Mouse (Mus musculus): ENCODE data around the gene Gm28038. TPM values are rescaled to one million over a fixed set of nuclear protein-coding genes. Genes with fewer than 3 reads are reported as not detected.
A peak's percentile ranks its signal among the peaks of the same experiment; 100 is the strongest.

Gm28038 gene
- total RNA-seq (2021), result not detected
- long read RNA-seq, experiment 1, result 0 reads
- long read RNA-seq, experiment 2, result 0 reads

GRCm38 (mm10) chr2:30280743-30281142 is at the start of gene Gm28038:
Gene Gm28038, plus strand, starts transcription at chr2:30281043.
- no peak for DNase-seq

DNA sequence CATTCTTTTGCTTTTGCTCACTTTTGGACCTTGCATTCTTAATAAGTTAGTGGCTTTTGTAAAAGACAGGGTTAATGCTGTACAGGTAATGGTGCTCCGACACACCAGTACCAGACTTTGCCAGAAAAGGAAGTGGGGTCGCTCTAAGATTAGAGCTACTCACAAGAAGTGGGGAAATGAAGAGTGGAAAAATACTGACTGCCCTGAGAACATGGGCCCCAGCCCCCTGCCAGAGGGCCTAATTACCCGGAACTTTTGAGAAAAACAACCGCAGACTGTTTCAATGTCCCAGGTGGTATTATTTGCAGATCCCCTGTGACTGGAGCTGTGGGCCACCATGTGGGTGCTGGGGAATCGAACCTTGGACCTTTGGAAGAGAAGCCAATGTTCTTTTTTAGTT is 45.2 kb upstream of the Gm28038 start:
- DNase-seq, result no peak

DNA sequence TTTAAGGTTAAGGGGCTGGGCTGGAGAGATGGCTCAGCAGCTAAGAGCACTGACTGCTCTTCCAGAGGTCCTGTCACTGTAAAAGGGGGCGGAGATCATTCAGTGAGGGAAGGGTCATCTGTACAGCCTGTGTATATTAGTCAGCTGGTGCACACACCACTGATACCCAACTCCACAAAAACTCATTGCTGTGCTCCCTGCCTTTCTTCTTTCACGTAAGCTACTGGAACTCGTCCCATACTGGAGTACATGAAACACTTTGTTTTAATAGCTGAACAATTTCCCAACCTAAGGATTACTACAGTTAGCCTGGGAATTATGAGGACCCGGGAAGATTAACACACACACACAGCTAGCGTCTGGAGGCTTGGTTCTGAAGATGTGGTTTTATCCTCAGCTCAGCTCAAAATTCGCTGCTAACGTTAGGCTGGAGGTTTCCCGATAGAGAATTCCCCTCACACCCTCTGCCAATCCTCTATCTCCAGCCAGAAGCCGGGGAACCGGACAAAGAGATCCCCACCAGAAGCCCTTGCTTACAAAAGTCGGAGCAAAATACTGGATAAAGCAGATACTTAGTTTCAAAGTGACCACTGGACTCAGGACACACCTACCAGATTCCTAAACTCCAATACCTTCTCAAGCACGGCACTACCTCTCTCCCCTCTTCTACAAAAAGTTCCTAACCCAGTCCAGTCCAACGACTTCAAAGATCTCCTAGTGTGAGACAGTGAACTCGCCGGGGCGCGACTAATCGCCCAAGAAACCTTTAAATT is 44.2 kb upstream of the Gm28038 start:
- DNase-seq, result no peak

DNA sequence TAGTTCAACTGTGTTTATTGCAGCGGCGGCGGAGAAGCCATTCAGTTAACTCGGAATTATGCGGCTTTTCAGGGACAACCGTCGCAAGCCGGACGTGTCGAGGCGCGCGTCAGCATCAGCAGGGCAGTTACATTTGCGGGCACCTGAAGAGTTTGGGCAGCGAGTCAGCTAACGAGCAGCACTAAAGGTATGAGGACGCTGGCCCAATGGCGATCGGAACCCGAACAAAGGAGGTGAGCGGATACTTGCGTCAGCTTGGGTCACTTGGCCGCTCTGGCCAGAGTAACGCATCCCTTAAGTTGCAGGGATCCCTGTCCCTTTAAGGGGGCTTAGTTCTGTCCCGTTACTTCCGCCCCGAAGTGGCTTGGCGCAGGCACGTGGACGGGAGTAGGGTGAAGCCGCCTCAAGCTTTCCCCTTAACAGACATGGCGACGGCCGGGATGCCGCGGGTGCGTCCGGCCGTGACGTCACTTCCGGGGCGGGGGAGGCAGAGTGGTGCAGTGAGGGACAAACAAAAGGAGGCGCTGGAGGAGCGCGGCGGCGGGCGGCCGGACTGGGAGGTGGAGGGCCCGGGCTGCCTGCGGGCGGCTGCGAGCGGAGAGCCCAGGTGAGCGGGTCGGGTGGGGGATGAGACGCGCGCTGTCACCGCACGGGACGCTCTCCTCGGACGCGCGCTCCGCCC is 43.5 kb upstream of the Gm28038 start, which contains the start of gene Lrrc8a:
Gene Lrrc8a, plus strand, starts transcription at position 517 of the 682 bp plus-strand sequence.
- peak; percentile 100 for DNase-seq

- DNase-seq, result peak; percentile 78
Measured at GRCm38 (mm10) chr2:30237881-30238280, 43.0 kb upstream of the Gm28038 start.

- DNase-seq, result no peak
Measured at GRCm38 (mm10) chr2:30238906-30239465, 41.9 kb upstream of the Gm28038 start.

- DNase-seq, result no peak
Measured at GRCm38 (mm10) chr2:30239777-30240176, 41.1 kb upstream of the Gm28038 start.

DNA sequence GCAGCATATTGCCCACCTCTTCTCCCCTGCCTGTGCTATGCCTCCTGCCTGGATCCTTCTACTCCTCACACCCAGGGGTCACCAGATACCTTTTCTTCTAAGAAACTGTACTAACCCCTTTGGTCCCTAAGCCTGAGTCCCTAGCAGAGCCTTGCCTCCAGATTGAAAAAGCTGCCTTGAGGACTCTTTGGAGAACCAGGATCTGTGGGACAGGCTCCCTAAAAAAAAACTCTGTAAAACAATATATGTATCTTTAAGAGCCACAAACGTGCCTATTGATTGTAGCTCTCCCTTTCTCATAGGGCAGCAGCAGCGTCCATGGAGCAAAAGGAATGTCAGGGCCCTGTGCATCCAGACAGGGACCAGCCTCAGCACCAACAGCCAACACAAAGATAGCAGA is 40.6 kb upstream of the Gm28038 start, which contains the start of gene Gm28035:
Gene Gm28035, plus strand, starts transcription at position 301 of the 400 bp plus-strand sequence.
- no peak for DNase-seq

DNA sequence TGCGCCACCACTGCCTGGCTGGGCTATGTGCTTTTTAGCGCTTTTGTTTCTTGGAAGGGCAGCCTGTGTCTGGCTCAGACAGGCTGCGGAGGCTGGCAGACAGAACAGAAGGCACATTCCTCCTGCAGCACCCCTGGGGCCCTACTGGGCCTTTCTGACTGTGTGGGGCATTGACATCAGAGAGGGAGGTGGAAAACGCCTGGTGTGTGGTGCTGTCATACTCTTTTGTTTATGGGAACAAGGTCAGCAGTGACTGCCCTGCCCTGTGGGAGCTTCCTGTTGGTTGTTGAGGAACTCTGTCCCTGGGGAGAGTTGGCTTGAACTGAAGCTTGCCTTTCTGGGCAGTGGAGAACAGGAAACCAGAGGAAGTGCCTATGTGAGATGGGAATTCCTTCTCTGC is 38.3 kb upstream of the Gm28038 start:
- no peak for DNase-seq

- no peak for DNase-seq
Measured at GRCm38 (mm10) chr2:30243391-30243790, 37.5 kb upstream of the Gm28038 start.

- DNase-seq, result no peak
Measured at GRCm38 (mm10) chr2:30244595-30245178, 36.2 kb upstream of the Gm28038 start.

DNA sequence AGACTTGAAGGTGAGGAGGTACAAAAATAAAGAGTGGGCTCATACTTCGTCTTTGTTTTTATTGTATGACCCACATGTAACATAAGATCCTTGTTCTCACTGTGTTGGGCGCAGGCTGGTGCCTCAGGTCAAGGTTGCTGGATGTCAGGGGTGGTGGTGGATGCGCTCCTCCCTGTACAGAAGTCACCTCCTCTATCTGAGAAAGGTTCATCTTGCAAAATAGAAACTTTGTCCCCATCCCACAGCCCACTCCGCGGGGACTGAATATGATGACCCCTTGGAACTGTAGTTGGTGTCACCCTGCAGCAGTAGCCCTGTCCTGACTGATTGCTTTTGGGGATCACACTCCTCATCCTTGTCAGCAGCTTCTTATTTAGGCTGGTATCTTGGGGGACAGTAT is 33.8 kb upstream of the Gm28038 start:
- DNase-seq, result no peak

- no peak for DNase-seq
Measured at GRCm38 (mm10) chr2:30247681-30248080, 33.2 kb upstream of the Gm28038 start.

- no peak for DNase-seq
Measured at GRCm38 (mm10) chr2:30249182-30249581, 31.7 kb upstream of the Gm28038 start.

DNA sequence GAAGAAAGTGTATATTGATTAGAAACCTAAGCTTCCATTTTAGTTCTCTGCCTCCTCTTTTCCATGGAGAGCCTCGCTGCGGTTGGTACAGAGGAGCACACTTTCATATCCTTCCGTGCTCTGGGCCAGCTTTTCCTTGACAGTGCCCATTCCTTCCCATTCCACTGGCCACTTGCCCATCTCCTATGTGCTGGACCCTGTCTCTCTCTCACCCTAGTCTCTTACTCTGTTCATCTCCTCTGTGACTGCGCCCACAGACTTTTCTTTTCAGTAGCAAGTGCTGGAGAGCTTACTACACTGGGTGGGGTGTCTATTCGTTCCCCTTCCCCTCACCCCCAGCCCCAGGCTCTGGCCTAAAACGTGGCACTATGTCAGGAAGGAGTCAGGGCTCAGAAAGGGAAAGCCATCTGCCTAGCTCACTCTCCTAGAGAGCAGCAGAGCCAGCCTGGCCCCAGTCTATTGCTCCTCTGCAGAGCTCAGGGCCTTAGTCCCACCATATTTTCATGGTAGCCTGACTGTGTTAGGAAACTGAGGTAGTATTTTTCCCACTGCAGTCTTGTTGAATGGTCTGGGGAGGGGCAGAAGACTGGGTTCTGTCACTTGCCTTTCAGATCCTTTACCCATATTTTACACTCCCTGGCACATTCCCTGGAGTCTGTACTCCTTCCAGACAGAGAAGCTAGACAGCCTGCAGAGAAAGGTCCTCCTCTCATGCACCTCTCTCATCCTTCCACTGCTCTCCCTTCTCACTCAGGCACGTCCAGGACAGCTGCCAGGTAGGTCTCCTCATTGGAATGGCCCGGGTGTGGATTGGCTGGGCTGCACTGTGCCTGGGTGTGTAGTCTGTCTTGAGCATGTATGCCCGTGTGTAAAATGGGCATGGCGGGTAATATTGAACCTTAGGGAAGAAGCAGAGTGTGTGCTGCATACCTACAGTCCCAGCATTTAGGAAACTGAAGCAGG is 30.4 kb upstream of the Gm28038 start:
- DNase-seq, result no peak

- no peak for DNase-seq
Measured at GRCm38 (mm10) chr2:30251417-30252104, 29.3 kb upstream of the Gm28038 start.

DNA sequence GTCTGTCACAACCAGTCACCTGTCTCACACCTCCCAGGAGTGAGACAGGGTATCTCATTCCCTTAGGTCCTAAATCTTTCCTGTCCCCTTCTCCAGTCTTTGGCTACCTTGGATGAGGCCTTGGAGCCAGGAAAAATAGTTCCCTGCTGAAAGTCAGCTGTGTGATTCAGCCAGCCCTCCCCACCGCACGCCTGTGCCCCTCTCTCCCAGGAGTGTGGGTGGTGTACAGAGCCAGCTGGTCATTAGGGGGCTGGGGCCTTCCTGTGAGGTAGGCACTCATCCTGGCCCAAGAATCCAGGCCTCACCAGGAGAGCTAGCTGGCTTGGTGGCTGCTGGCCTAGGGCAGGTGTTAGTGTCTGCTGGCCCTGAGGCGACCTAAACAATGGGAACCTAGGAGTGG is 28.3 kb upstream of the Gm28038 start:
- no peak for DNase-seq

- no peak for DNase-seq
Measured at GRCm38 (mm10) chr2:30253809-30254208, 27.0 kb upstream of the Gm28038 start.

DNA sequence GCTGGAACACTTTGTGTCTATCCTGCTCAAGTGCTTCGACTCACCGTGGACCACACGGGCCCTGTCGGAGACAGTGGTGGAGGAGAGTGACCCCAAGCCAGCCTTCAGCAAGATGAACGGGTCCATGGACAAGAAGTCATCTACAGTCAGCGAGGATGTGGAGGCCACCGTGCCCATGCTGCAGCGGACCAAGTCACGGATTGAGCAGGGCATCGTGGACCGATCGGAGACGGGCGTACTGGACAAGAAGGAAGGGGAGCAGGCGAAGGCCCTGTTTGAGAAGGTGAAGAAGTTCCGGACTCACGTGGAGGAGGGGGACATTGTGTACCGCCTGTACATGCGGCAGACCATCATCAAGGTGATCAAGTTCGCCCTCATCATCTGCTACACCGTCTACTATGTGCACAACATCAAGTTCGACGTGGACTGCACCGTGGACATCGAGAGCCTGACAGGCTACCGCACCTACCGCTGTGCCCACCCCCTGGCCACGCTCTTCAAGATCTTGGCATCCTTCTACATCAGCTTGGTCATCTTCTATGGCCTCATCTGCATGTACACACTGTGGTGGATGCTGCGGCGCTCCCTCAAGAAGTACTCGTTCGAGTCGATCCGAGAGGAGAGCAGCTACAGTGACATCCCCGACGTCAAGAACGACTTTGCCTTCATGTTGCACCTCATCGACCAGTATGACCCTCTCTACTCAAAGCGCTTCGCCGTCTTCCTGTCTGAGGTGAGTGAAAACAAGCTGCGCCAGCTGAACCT is 25.0 kb upstream of the Gm28038 start:
- DNase-seq, result no peak

All from gastrocnemius, postnatal 10 days (tissue).